Mouse (Mus musculus): ENCODE results near the gene Txndc5.

GRCm38 (mm10) chr13:38522056-38522654 is 6.5 kb downstream of the Txndc5 start:
- TF ChIP-seq GATA1 (IDR thresholded peaks at IDR 0.05; ENCODE audit: borderline replicate concordance, low read length) (no peak), FLI1 (IDR thresholded peaks at IDR 0.05; ENCODE audit: low read length) (no peak)

All from megakaryocyte, embryonic 14.5 days (primary cell).